Mouse (Mus musculus) spleen, postnatal 10 days (tissue): ENCODE measurements around the gene Eea1.

Experiments used
- DNase-seq, 2 experiments: peaks; one replicate each; pipeline ENCODE4 v3.0.0; 2021 to 2022; ENCODE audit warnings: low spot score in 2 of 2

Gene Eea1

GRCm38 (mm10) chr10:95949410-95949809 lies 9.0 kb downstream of the Eea1 start:
- no peak for DNase-seq

GRCm38 (mm10) chr10:95950194-95950593 lies 9.7 kb downstream of the Eea1 start:
- no peak for DNase-seq

DNA sequence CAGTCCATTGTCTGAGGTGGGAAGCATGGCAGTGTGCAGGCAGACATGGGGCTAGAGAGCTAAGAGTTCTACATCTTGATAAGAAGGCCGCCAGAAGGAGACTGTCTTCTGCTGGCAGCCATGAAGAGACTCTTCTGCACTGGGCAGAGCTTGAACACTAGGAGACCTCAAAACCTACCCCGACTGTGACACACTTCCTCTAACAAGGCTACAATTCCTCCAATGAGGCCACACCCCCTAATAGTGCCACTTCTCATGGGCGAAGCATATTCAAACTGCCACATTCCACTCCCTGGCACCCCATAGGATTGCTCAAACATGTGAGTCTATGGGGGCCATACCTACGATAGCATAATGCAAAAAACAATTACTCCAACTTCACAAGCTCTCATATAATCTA lies 10.3 kb downstream of the Eea1 start:
- DNase-seq: no peak

- no peak for DNase-seq
Measured at GRCm38 (mm10) chr10:95951346-95951745, 10.9 kb downstream of the Eea1 start.

DNA sequence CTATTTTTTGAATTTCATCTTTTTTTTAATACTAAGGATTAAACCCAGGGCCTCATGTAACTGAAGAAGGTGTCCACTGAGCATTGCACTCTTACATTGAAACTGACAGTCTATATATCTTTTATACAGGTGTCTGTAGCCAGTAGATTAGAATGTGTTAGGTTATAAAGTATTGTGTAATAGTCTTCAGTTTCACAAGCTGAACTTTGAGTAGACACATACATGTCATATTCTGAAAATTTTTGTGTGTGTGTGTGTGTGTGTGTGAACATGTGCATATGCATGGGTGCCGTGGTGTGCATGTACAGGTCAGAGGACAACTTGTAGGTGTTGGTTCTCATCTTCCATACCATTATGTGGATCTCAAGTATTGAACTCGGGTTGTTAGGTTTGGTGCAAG lies 16.2 kb downstream of the Eea1 start:
- DNase-seq: no peak

DNA sequence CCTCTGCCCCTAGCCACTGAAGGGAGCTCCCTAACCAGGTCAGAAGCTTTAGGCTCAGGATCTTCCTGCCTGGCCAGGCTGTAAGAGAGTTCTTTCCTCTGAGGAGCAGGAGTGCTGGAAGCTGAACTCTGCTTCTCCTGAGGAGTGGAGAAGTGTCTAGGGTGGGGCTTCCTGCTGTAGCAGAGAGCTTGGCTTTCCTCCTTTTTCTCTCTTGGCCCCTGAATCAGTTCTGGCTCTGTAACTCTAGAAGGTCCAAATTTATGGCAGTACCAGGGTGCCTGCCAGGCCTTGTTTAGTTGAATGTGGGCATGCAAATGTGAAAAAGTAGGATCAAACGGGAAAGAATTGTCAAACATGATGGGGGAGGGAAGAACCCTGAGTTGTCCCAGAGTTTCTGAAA lies 17.1 kb downstream of the Eea1 start:
- DNase-seq: no peak

DNA sequence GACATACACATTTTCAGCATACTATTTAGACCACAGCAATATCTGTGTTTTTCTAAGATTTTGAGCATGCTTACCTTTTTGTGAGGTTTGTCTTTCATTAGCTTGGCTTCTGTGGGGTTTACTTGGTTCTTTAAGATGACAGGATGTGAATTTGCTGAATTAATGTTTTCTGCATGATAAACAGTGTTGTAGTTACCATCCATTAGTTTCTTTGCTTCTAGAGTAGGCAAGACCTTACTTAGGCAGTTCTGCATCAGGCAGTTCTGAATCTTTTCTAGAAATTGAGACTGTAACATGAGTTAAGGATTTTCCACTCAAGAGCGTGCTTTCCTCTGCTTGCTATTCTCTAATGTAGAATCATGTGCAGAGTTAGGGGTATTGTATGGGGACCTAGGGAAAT lies 24.2 kb downstream of the Eea1 start:
- no peak for DNase-seq

- DNase-seq: no peak
Measured at GRCm38 (mm10) chr10:95969694-95970093, 29.2 kb downstream of the Eea1 start.

DNA sequence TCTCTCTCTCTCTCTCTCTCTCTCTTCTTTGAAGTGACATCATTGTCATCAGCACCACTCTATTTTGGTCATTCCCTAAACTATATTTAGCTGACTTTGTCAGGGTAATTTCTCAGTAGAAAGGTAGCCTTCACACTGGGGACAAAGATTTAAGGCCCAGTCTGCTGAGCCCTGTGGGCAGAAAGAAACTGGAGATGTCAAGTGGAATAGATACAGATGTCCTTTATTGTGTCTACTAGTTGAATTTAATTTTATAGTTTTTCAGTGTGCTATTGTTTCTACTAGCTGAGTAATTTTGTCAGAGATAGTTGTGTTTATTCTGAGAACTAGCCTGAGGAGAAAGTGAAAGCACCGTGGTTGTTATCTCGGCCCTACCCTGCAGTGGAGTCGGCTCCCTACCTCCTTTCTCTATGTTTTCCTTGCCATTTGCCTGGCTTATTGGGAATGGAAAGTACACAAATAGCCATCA lies 30.3 kb downstream of the Eea1 start:
- no peak for DNase-seq

- DNase-seq: no peak
Measured at GRCm38 (mm10) chr10:95971341-95971740, 30.9 kb downstream of the Eea1 start.

DNA sequence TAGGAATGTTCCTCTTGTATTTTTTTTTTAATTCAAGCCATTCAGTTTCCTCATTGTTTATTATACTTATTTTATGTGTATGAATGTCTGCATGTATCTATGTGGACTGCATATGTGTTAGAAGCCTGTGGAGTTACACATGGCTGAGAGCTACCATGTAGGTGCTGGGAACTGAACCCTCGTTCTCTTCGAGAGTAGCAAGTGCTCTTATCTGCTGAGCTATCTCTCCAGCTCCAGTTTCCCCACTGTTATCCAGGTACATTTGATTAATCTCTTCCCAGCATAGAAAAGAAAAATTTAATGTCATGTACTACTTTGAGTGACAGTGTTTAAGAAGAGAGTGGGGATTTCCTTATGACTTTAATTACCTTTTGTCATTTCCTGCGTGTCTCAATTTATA lies 31.5 kb downstream of the Eea1 start:
- no peak for DNase-seq

GRCm38 (mm10) chr10:95974462-95974861 lies 34.0 kb downstream of the Eea1 start:
- DNase-seq: no peak

DNA sequence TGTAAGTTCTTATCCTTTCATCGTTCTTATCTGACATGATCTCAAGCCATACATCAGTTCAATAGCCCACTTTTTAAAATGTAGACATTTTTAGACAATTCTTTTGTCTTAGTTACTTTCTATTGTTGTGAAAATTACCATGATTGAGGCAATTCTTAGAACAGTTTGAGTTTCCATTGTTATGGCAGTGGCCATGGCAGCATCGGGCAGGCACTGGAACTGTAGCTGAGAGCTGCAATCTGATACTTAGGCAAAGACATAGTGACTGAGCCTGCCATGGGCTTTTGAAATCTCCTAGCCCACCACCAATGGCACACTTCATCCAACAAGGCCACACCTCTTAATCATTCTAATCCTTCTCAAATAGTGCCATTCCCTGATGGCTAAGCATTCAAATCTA lies 36.3 kb downstream of the Eea1 start:
- DNase-seq: no peak

GRCm38 (mm10) chr10:95989731-95990130 lies 49.3 kb downstream of the Eea1 start:
- DNase-seq: no peak

GRCm38 (mm10) chr10:95991176-95991575 lies 50.7 kb downstream of the Eea1 start:
- DNase-seq: no peak

GRCm38 (mm10) chr10:96000904-96001303 lies 60.5 kb downstream of the Eea1 start:
- DNase-seq: no peak

DNA sequence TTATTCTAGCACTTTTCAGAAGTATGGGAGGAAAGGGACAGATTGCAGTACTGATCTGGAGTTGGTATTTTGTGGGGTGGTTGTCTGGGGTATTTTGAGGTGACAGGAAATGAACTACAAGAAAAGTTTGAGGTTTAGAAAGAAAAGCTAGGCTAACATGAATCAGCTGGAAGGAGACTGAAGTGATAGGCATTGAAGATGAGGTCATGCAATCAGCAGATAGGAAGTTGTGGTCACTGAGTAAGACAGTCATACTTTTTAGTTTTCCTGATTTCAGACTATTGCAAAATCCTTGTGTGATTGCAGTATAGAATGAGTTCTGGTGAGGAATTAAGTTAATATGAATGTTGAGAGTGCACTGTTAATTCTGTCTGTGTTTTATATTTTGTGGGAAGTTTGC lies 75.3 kb downstream of the Eea1 start:
- no peak for DNase-seq

DNA sequence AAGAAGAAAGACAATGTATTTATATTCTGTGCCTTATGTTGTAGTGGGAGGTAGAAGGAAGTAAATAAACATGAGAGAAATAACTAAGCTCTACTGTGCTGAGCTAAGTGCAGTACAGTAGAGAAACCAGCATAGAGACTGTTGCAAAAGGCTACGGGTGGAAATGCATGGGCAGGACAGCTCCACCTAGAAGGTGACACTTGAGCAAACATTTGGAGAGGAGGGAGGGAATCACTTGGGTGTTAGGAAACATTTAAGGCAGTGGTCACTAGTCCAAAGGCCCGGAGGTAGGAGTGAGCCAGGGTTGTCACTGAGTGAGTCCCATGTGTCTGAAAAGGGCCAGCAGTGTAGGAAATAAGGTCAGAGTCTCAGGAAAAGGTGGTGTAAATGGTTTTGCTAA lies 77.0 kb downstream of the Eea1 start:
- no peak for DNase-seq

- DNase-seq: no peak
Measured at GRCm38 (mm10) chr10:96033356-96033984, 93.0 kb downstream of the Eea1 start.

GRCm38 (mm10) chr10:96034106-96034505 lies 93.7 kb downstream of the Eea1 start:
- DNase-seq: no peak

- no peak for DNase-seq
Measured at GRCm38 (mm10) chr10:96035951-96036350, 95.5 kb downstream of the Eea1 start.

GRCm38 (mm10) chr10:96044216-96044615 lies 103.8 kb downstream of the Eea1 start:
- DNase-seq: no peak

DNA sequence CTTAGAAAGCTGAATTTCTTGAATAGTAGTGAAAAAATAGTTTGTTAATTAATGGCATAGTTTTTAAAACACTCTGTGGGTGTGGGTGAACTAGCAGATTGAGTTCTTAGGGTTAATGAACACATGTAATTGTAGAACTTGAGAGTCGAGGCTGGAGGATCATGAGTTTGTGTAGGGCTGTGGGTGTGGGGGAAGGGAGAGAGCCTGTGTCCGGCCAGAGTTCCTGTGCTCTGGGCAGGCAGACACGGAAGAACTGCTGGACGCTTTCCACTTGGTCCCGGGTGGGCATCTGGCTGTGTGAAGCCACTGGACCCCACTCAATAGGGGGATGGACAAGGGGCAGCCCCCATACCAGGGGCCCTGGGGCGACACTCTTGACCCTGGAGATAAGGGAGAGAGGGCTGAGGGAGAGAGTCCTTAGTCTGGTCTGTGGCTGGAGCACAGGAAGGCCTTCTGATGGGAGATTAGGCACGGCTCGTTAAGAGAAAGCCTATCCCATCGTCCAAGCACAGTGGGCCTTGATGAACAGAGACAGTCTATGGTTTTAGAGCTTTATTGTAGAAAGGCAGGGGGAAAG lies 107.6 kb downstream of the Eea1 start:
- DNase-seq: no peak

DNA sequence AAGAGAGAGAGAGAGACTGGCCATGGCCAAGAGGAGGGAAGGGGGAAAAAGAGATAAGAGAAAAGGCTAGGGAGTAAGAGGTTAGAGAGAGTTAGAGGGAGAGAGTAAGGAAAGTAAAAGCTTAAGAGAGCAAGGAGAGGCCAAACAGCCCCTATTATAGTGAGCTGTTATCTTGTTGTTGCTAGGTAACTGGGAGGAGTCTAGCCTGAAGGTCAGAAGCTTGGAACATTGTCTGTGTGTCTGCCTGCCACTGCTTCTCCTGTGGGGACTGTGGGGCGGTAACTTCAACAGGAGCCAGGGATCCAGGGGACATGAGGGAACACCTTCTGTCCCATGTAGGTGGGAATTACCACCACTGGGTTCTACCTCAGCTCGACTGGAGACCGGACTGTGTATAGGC lies 108.1 kb downstream of the Eea1 start:
- DNase-seq: no peak
